Mouse (Mus musculus) liver, embryonic 14.5 days (tissue): ENCODE measurements at regions not wholly inside any gene's neighbourhood (a gene's known extent, or its start where the extent isn't known, plus 50 kb on each side); places are given as distances from the start of the nearest gene placed in this dataset.

Experiments
- ATAC-seq: fragments of 200-750 bp; cut with Nextera tagmentation; 2 replicates; pipeline ENCODE4 v1.8.0; 2017; ENCODE audit warnings: moderate number of reproducible peaks, mild to moderate bottlenecking, moderate library complexity; ENCODE audit not compliant: insufficient read depth
- DNase-seq, 3 experiments: peaks; one replicate each; pipeline ENCODE4 v3.0.0-alpha.2; 2012 to 2013; ENCODE audit warnings: low read depth in 3 of 3, low spot score in 3 of 3
- H3K27ac ChIP-seq: fragments of 300-500 bp; sonication (generic); 2 replicates; pipeline ENCODE4 v1.5.1; 2014; ENCODE audit warnings: moderate library complexity, mild to moderate bottlenecking, control low read depth, inconsistent platforms
- H3K27me3 ChIP-seq: fragments of 300-500 bp; sonication (generic); 2 replicates; pipeline ENCODE4 v1.6.1; 2014; ENCODE audit warnings: mild to moderate bottlenecking, low read length, moderate library complexity; ENCODE audit not compliant: control insufficient read depth, insufficient read depth
- H3K36me3 ChIP-seq: fragments of 300-500 bp; sonication (generic); replicated peaks from 2 replicates; pipeline ENCODE4 v1.6.1; 2014; ENCODE audit warnings: low read depth; ENCODE audit not compliant: control insufficient read depth, insufficient read depth
- H3K4me1 ChIP-seq, 2 experiments: fragments of 200-500 bp in 1 of 2; fragments of 300-500 bp in 1 of 2; sonication (generic) in 1 of 2; replicated peaks; 2 replicates each; pipeline ENCODE4 v1.6.1; 2012 to 2014; ENCODE audit warnings: antibody characterized with exemption in 1 of 2, inconsistent platforms in 1 of 2, low read length in 1 of 2; ENCODE audit not compliant: control insufficient read depth in 2 of 2, insufficient read depth in 2 of 2
- H3K4me2 ChIP-seq: fragments of 300-500 bp; sonication (generic); 2 replicates; pipeline ENCODE4 v1.6.1; 2014; ENCODE audit warnings: low read depth, mild to moderate bottlenecking, control low read depth, moderate library complexity
- H3K4me3 ChIP-seq, 2 experiments: fragments of 200-500 bp in 1 of 2; fragments of 300-500 bp in 1 of 2; sonication (generic) in 1 of 2; 2 replicates each; pipeline ENCODE4 v1.5.1; 2012 to 2014; ENCODE audit warnings: low read depth in 2 of 2, low read length in 2 of 2, mild to moderate bottlenecking in 2 of 2, control low read depth in 1 of 2, inconsistent platforms in 1 of 2, moderate library complexity in 1 of 2; ENCODE audit not compliant: insufficient read depth in 1 of 2
- H3K9ac ChIP-seq: fragments of 300-500 bp; sonication (generic); replicated peaks from 2 replicates; pipeline ENCODE4 v1.6.1; 2014; ENCODE audit warnings: mild to moderate bottlenecking, control low read depth, moderate library complexity
- H3K9me3 ChIP-seq: fragments of 300-500 bp; sonication (generic); 2 replicates; pipeline ENCODE4 v1.6.1; 2016; ENCODE audit warnings: low read length, mixed read lengths; ENCODE audit not compliant: control insufficient read depth
- CTCF ChIP-seq: IDR thresholded peaks from 2 replicates; pipeline ENCODE4 v1.5.1; 2016; ENCODE audit warnings: antibody characterized with exemption, low read depth, control low read depth
- EP300 ChIP-seq: IDR thresholded peaks from 2 replicates; pipeline ENCODE4 v1.6.1; 2016; ENCODE audit warnings: antibody characterized with exemption, low read depth
- WGBS: fragments of 180-500 bp; shearing (Covaris S2); extraction: QIAGEN DNeasy Blood & Tissue Kit; methylation state at CpG from one replicate; pipeline ENCODE4 v1.1.7; 2014; ENCODE audit not compliant: insufficient replicate concordance; 5-methylcytosine and 5-hydroxymethylcytosine counted together

DNA sequence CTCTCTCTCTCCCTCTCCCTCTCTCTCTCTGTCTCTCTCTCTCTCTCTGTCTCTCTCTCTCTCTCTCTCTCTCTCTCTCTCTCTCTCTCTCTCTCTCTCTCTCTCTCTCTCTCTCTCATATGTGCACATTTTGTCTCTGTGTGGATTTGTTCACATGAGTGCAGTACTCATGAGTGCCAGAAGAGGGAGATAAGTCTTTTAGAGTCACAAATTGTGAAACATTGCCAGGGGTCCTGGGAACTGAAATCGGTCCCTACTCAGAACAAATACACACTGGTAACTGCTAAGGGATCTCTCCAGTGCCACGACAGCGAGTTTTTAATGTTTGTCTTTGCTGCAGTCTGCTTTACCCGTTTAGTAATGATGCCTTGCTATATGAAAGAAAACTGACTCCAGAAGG is 356.2 kb upstream of the Igbp1b start:
- H3K4me3 ChIP-seq, result no peak overlapping the region
- H3K27me3 ChIP-seq, result no peaks in the 10 kb centered on the region
- no peak overlapping the region for H3K4me2 ChIP-seq
- ATAC-seq (no peak), DNase-seq (no peak)
- TF ChIP-seq EP300, result no peak
- peak; percentile 8; the same call in 1 of the 2 replicates for TF ChIP-seq CTCF
- no peaks in the 10 kb centered on the region; the same call in 1 of the 2 replicates for H3K9me3 ChIP-seq
- H3K27ac ChIP-seq, result no peak overlapping the region
- no peaks in the 10 kb centered on the region for H3K4me1 ChIP-seq
- 46% methylated on average over 4 of the region's 4 CpGs for WGBS
- no peak overlapping the region for H3K9ac ChIP-seq
- no peaks in the 10 kb centered on the region for H3K36me3 ChIP-seq

DNA sequence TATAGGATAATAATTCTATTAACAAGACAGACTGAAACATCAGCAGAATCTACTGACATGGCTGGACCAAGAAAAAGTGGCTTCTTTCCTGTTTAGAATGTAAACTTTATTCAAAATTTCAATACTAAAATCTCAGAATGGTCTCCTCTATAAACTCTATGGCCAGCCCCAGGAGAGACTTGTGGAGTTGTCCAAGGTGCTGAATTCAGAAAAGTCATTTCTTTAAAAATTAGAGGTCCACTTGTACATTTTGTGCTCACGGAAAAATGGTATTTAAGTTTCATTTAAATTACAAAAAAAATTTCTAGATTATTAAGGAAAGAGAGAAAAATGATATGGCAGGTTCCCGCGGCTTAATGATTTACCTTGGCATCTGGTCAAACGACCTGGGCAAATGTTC is 352.2 kb upstream of the Igbp1b start:
- DNase-seq (no peak), ATAC-seq (no peak)
- Histone ChIP-seq H3K4me1 (no peaks in the 10 kb centered on the region), H3K27ac (no peak overlapping the region), H3K4me2 (no peak overlapping the region), H3K36me3 (no peaks in the 10 kb centered on the region), H3K9me3 (no peaks in the 10 kb centered on the region; the same call in 1 of the 2 replicates), H3K27me3 (no peaks in the 10 kb centered on the region), H3K4me3 (no peak overlapping the region), H3K9ac (no peak overlapping the region)
- TF ChIP-seq CTCF (no peak), EP300 (no peak)
- WGBS, result 56% methylated on average over 4 of the region's 4 CpGs
